Mouse (Mus musculus) hindbrain, embryonic 11.5 days (tissue): Measurements from ENCODE around the gene Arhgef40. TPM values are rescaled to one million over a fixed set of nuclear protein-coding genes. Genes with fewer than 3 reads are reported as not detected.

Experiments
- ATAC-seq: fragments of 200-750 bp; cut with Nextera tagmentation; 2 replicates; pipeline ENCODE4 v1.8.0; 2017; ENCODE audit warnings: mild to moderate bottlenecking, moderate TSS enrichment, moderate library complexity; ENCODE audit not compliant: low FRiP score
- DNase-seq: peaks from one replicate; pipeline ENCODE4 v3.0.0-alpha.2; 2015; ENCODE audit warnings: low spot score
- H3K27ac ChIP-seq: fragments of 300-500 bp; sonication (generic); 2 replicates; pipeline ENCODE4 v1.5.1; 2014; ENCODE audit warnings: mild to moderate bottlenecking, low read depth, low read length
- H3K27me3 ChIP-seq: fragments of 300-500 bp; sonication (generic); 2 replicates; pipeline ENCODE4 v1.6.1; 2014; ENCODE audit warnings: mild to moderate bottlenecking, low read length, moderate library complexity, mixed read lengths; ENCODE audit not compliant: control insufficient read depth, insufficient read depth
- H3K36me3 ChIP-seq: fragments of 300-500 bp; sonication (generic); 2 replicates; pipeline ENCODE4 v1.6.1; 2014; ENCODE audit warnings: mild to moderate bottlenecking, low read length, moderate library complexity, mixed read lengths; ENCODE audit not compliant: control insufficient read depth, insufficient read depth
- H3K4me1 ChIP-seq: fragments of 300-500 bp; sonication (generic); replicated peaks from 2 replicates; pipeline ENCODE4 v1.6.1; 2014; ENCODE audit warnings: low read length, mixed read lengths; ENCODE audit not compliant: control insufficient read depth, insufficient read depth
- H3K4me2 ChIP-seq: fragments of 300-500 bp; sonication (generic); replicated peaks from 2 replicates; pipeline ENCODE4 v1.6.1; 2014; ENCODE audit warnings: mild to moderate bottlenecking, low read depth, low read length
- H3K4me3 ChIP-seq: fragments of 300-500 bp; sonication (generic); 2 replicates; pipeline ENCODE4 v1.5.1; 2014; ENCODE audit warnings: low read depth, low read length
- H3K9ac ChIP-seq: fragments of 300-500 bp; sonication (generic); 2 replicates; pipeline ENCODE4 v1.6.1; 2014; ENCODE audit warnings: low read depth, low read length
- H3K9me3 ChIP-seq: fragments of 300-500 bp; sonication (generic); 2 replicates; pipeline ENCODE4 v1.6.1; 2016; ENCODE audit warnings: low read length; ENCODE audit not compliant: control insufficient read depth
- WGBS: fragments of 180-500 bp; shearing (Covaris S2); extraction: QIAGEN DNeasy Blood & Tissue Kit; methylation state at CpG from one replicate; pipeline ENCODE4 v1.1.7; 2014; 5-methylcytosine and 5-hydroxymethylcytosine counted together
- polyA plus RNA-seq: library from polyadenylated mRNA; unstranded; fragments of >200 nt; fragmentation: Nextera tagmentation; extraction: Ambion mirVana; gene quantifications from 2 replicates; pipeline ENCODE4 v1.2.1, GENCODE M21; 2014

Gene Arhgef40
- polyA plus RNA-seq, 1 experiment from 2014 or later = 58.5 TPM

GRCm38 (mm10) chr14:52018248-52019050 lies 33.9 kb downstream of the Arhgef40 start:
- peaks cover 16% of the 10 kb centered on the region for H3K4me1 ChIP-seq
- 86% methylated on average over 15 of the region's 15 CpGs for WGBS
- no peaks in the 10 kb centered on the region for H3K36me3 ChIP-seq
- DNase-seq = no peak
- no peaks in the 10 kb centered on the region for H3K27me3 ChIP-seq
- no peaks in the 10 kb centered on the region for H3K9me3 ChIP-seq
- H3K4me3 ChIP-seq = peak overlapping the region; percentile 53; the same call in 1 of the 2 replicates
- peak overlapping the region; percentile 92; the same call in 1 of the 2 replicates for H3K9ac ChIP-seq
- H3K4me2 ChIP-seq = peak overlapping the region; percentile 60
- H3K27ac ChIP-seq = peak overlapping the region; percentile 97
- ATAC-seq = no peak

- Histone ChIP-seq H3K27me3 (no peaks in the 10 kb centered on the region), H3K27ac (peak overlapping the region; percentile 97), H3K36me3 (no peaks in the 10 kb centered on the region), H3K4me2 (peak overlapping the region; percentile 60), H3K9me3 (no peaks in the 10 kb centered on the region), H3K4me1 (peaks cover 16% of the 10 kb centered on the region), H3K4me3 (peak overlapping the region; percentile 53), H3K9ac (peak overlapping the region; percentile 92)
- no peak for ATAC-seq
- no peak for DNase-seq
- WGBS = 38% methylated on average over 12 of the region's 12 CpGs
Measured at GRCm38 (mm10) chr14:52019051-52019589, 34.6 kb downstream of the Arhgef40 start.

- H3K27me3 ChIP-seq = no peaks in the 10 kb centered on the region
- H3K4me2 ChIP-seq = peak overlapping the region; percentile 60
- peaks cover 16% of the 10 kb centered on the region for H3K4me1 ChIP-seq
- peak overlapping the region; percentile 92 for H3K9ac ChIP-seq
- H3K36me3 ChIP-seq = no peaks in the 10 kb centered on the region
- H3K4me3 ChIP-seq = peak overlapping the region; percentile 53
- no peaks in the 10 kb centered on the region for H3K9me3 ChIP-seq
- under 1% methylated on average over 65 of the region's 74 CpGs for WGBS
- ATAC-seq (peak; percentile 92), DNase-seq (peak; percentile 98)
- H3K27ac ChIP-seq = peak overlapping the region; percentile 97
Measured at GRCm38 (mm10) chr14:52019590-52020340, 35.2 kb downstream of the Arhgef40 start.

- H3K4me2 ChIP-seq = peak within 1 kb of the TSS; percentile 60
- no peaks in the 10 kb centered on the region for H3K36me3 ChIP-seq
- WGBS = 12% methylated on average over 15 of the region's 15 CpGs
- no peaks in the 10 kb centered on the region for H3K9me3 ChIP-seq
- ATAC-seq (peak; percentile 46), DNase-seq (peak; percentile 73)
- H3K27ac ChIP-seq = peak within 1 kb of the TSS; percentile 97
- H3K27me3 ChIP-seq = no peaks in the 10 kb centered on the region
- peaks cover 13% of the 10 kb centered on the region for H3K4me1 ChIP-seq
- H3K9ac ChIP-seq = peak within 1 kb of the TSS; percentile 92
- H3K4me3 ChIP-seq = peak within 1 kb of the TSS; percentile 53
Measured at GRCm38 (mm10) chr14:52020486-52021137, 36.1 kb downstream of the Arhgef40 start, which contains the start of gene Zfp219. TSS of gene Zfp219 (minus strand) at chr14:52020733.

GRCm38 (mm10) chr14:52021138-52021529 lies 36.6 kb downstream of the Arhgef40 start:
- DNase-seq = no peak
- no peak overlapping the region for H3K9ac ChIP-seq
- WGBS = 75% methylated on average over 4 of the region's 4 CpGs

GRCm38 (mm10) chr14:52021568-52022212 lies 37.2 kb downstream of the Arhgef40 start:
- no peak for ATAC-seq
- H3K4me2 ChIP-seq = no peak overlapping the region
- no peak overlapping the region for H3K4me3 ChIP-seq
- H3K9me3 ChIP-seq = no peaks in the 10 kb centered on the region
- WGBS = 90% methylated on average over 8 of the region's 8 CpGs
- H3K9ac ChIP-seq = no peak overlapping the region
- H3K36me3 ChIP-seq = no peaks in the 10 kb centered on the region
- no peaks in the 10 kb centered on the region for H3K27me3 ChIP-seq
- DNase-seq = no peak
- peaks cover 8% of the 10 kb centered on the region for H3K4me1 ChIP-seq
- no peak overlapping the region for H3K27ac ChIP-seq

More at GRCm38 (mm10) chr14:52021138-52021529, 36.6 kb downstream of the Arhgef40 start:
- peaks cover 8% of the 10 kb centered on the region for H3K4me1 ChIP-seq
- H3K27me3 ChIP-seq = no peaks in the 10 kb centered on the region
- H3K4me2 ChIP-seq = no peak overlapping the region
- H3K9me3 ChIP-seq = no peaks in the 10 kb centered on the region
- no peaks in the 10 kb centered on the region for H3K36me3 ChIP-seq
- no peak overlapping the region; the same call in 1 of the 2 replicates for H3K27ac ChIP-seq
- H3K4me3 ChIP-seq = 0 out of 2 replicates have a peak overlapping the region, but pooled peaks have one; percentile 53
- ATAC-seq = no peak

- 66% methylated on average over 3 of the region's 3 CpGs for WGBS
- ATAC-seq (no peak), DNase-seq (no peak)
- Histone ChIP-seq H3K4me3 (no peak overlapping the region), H3K27ac (no peak overlapping the region), H3K4me1 (peaks cover 6% of the 10 kb centered on the region), H3K27me3 (no peaks in the 10 kb centered on the region), H3K9ac (no peak overlapping the region), H3K4me2 (peak overlapping the region; percentile 41; the same call in 1 of the 2 replicates), H3K36me3 (no peaks in the 10 kb centered on the region), H3K9me3 (no peaks in the 10 kb centered on the region)
Measured at GRCm38 (mm10) chr14:52022244-52022708, 37.8 kb downstream of the Arhgef40 start.
